9 mouse cellular contexts compared by ENCODE assay signal in the genomic region with DNA sequence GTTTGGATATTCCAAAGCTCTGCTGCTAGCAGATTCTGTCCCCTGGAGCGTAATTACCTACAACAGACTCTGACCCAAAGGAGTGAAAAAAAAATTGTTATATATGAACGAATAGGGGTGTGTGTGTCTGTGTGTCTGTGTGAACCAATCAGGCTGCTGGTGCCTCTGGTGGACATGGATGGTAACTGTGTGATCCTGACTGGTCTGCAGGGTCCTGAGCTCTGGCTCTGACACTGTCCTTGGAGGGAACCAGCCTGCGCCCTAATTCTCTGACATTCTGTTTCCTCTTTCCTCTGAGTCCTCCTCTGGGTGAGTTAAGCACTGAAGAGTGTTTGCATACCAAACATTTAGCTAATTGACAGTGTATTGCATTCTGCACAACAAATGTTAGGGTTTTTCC. TPM values are rescaled to one million over a fixed set of nuclear protein-coding genes. Genes with fewer than 3 reads are reported as not detected.
DNase-seq lines count a peak whose midpoint lies in the region; ATAC-seq and TF ChIP-seq lines count a peak whose summit lies in the region.
"Had no signal": no experiment of that assay in that cellular context is flagged by ENCODE, and none has a peak within 500 bp of the region (broad histone marks: within the 10 kb centered on the region; RNA-seq: fewer than 3 reads in every experiment).

No protein-coding gene starts in this region.

- peak; percentile 26; the same call in 1 of the 2 replicates for TF ChIP-seq CTCF in cerebellum, adult 2 months (IDR thresholded peaks at IDR 0.05; ENCODE audit: borderline replicate concordance, insufficient read depth, low read depth, low read length)
- peak; percentile 14; the same call in 1 of the 2 replicates for TF ChIP-seq CTCF in testis, adult 2 months (IDR thresholded peaks at IDR 0.05; ENCODE audit: control insufficient read depth, insufficient read depth, insufficient replicate concordance, low read depth, low read length)

- H3K27me3 ChIP-seq in cerebellum, adult 2 months (ENCODE audit: control insufficient read depth, insufficient read depth, low read length), result no peaks in the 10 kb centered on the region
- H3K27me3 ChIP-seq in testis, adult 2 months (ENCODE audit: control insufficient read depth, insufficient read depth, low read length), result no peaks in the 10 kb centered on the region
- H3K27me3 ChIP-seq in stomach, embryonic 15.5 days (replicated peaks), result no peaks in the 10 kb centered on the region
- H3K27me3 ChIP-seq: limb, embryonic 12.5 days had no signal

- no peaks in the 10 kb centered on the region for H3K36me3 ChIP-seq in testis, adult 2 months (ENCODE audit: control insufficient read depth, insufficient read depth, low read length)
- no peaks in the 10 kb centered on the region for H3K36me3 ChIP-seq in stomach, embryonic 15.5 days
- H3K36me3 ChIP-seq: limb, embryonic 12.5 days had no signal

- no peak overlapping the region for H3K27ac ChIP-seq in cerebellum, adult 2 months (ENCODE audit: insufficient read depth, low read length)
- no peak overlapping the region for H3K27ac ChIP-seq in testis, adult 2 months (ENCODE audit: control insufficient read depth, insufficient read depth, low read depth, low read length)
- H3K27ac ChIP-seq in stomach, embryonic 15.5 days, result no peak overlapping the region
- H3K27ac ChIP-seq: limb, embryonic 12.5 days had no signal

- no peak overlapping the region for H3K4me3 ChIP-seq in cerebellum, adult 2 months (replicated peaks; ENCODE audit: insufficient read depth, low read depth, low read length)
- H3K4me3 ChIP-seq in testis, adult 2 months (ENCODE audit: control insufficient read depth, low read depth, low read length), result no peak overlapping the region
- H3K4me3 ChIP-seq in stomach, embryonic 15.5 days (replicated peaks), result no peak overlapping the region
- H3K4me3 ChIP-seq: limb, embryonic 12.5 days had no signal

- H3K9me3 ChIP-seq in stomach, embryonic 15.5 days, result no peaks in the 10 kb centered on the region
- H3K9me3 ChIP-seq: limb, embryonic 12.5 days had no signal

- no peak overlapping the region for H3K4me2 ChIP-seq in stomach, embryonic 15.5 days
- H3K4me2 ChIP-seq: limb, embryonic 12.5 days had no signal

- H3K9ac ChIP-seq in stomach, embryonic 15.5 days, result no peak overlapping the region
- H3K9ac ChIP-seq: limb, embryonic 12.5 days had no signal

- DNase-seq in cerebellum, adult 2 months, result no peak
- DNase-seq in cerebellum, postnatal 4 days (ENCODE audit: low spot score in 2 of 2), result no peak
- DNase-seq in testis, postnatal 10 days (ENCODE audit: low spot score), result no peak
- DNase-seq in kidney, postnatal 4 days, result peak; percentile 29 to 46
- no peak for DNase-seq in T-cell, adult 2 months (ENCODE audit: low spot score)
- no peak for DNase-seq in gastrocnemius, postnatal 25 days

- TF ChIP-seq POLR2A in cerebellum, adult 2 months (IDR thresholded peaks at IDR 0.05; ENCODE audit: borderline replicate concordance, insufficient read depth, low read length), result no peak
- no peak for TF ChIP-seq POLR2A in testis, adult 2 months (IDR thresholded peaks at IDR 0.05; ENCODE audit: control insufficient read depth, low read depth, low read length)

- ATAC-seq in stomach, embryonic 15.5 days (ENCODE audit: insufficient read depth, low FRiP score, low read depth), result peak; percentile 75; the same call in 1 of the 2 replicates

- no peaks in the 10 kb centered on the region for H3K4me1 ChIP-seq in cerebellum, adult 2 months (ENCODE audit: control insufficient read depth, insufficient read depth, low read length)
- no peaks in the 10 kb centered on the region for H3K4me1 ChIP-seq in testis, adult 2 months (ENCODE audit: control insufficient read depth, insufficient read depth, low read length)
- no peaks in the 10 kb centered on the region for H3K4me1 ChIP-seq in stomach, embryonic 15.5 days
- H3K4me1 ChIP-seq: limb, embryonic 12.5 days had no signal

- 72% methylated on average over 3 of the region's 3 CpGs for WGBS in cerebellum, adult 2 months
- 63% methylated on average over 3 of the region's 3 CpGs for WGBS in stomach, embryonic 15.5 days

RNA-seq across cellular contexts. Expression of a gene that starts 4.2 kb away (rescaled TPM):
- 0.14 and 0.16 TPM in 2 replicates for polyA plus RNA-seq in cerebellum, adult 2 months (2012; rRNA removed)
- polyA plus RNA-seq in testis, adult 2 months (2012; rRNA removed), result 54.7 and 57.4 TPM in 2 replicates
- 13.2 and 31.5 TPM in 2 replicates for polyA plus RNA-seq in stomach, embryonic 15.5 days (2015; fragmentation: Nextera tagmentation; extraction: Ambion mirVana)
- total RNA-seq in gastrocnemius, postnatal 25 days (2021), result not detected

RNA-seq across cellular contexts. Expression of a gene that starts 28.3 kb away (rescaled TPM):
- 7.7 and 8.1 TPM in 2 replicates for polyA plus RNA-seq in cerebellum, adult 2 months (2012; rRNA removed)
- 12.1 and 12.2 TPM in 2 replicates for polyA plus RNA-seq in testis, adult 2 months (2012; rRNA removed)
- polyA plus RNA-seq in stomach, embryonic 15.5 days (2015; fragmentation: Nextera tagmentation; extraction: Ambion mirVana), result 10.0 and 10.3 TPM in 2 replicates
- 1 to 10 TPM; 2.9 to 3.1 TPM for total RNA-seq in gastrocnemius, postnatal 25 days (2021)

RNA-seq across cellular contexts. Expression of a gene that starts 33.2 kb away (rescaled TPM):
- 44.9 and 51.8 TPM in 2 replicates for polyA plus RNA-seq in cerebellum, adult 2 months (2012; rRNA removed)
- polyA plus RNA-seq in testis, adult 2 months (2012; rRNA removed), result 10.5 and 11.6 TPM in 2 replicates
- 259 and 284 TPM in 2 replicates for polyA plus RNA-seq in stomach, embryonic 15.5 days (2015; fragmentation: Nextera tagmentation; extraction: Ambion mirVana)
- 10 to 100 TPM; 54.1 to 59.9 TPM for total RNA-seq in gastrocnemius, postnatal 25 days (2021)

Comparison
In these comparisons a context has a peak if more than half of its experiments do, and no peak if none do; other contexts are left out.
1. DNase-seq: peak in kidney, postnatal 4 days (2 of 2); none in cerebellum, adult 2 months (0 of 2), cerebellum, postnatal 4 days (0 of 2), testis, postnatal 10 days (single experiment), T-cell, adult 2 months (single experiment) and gastrocnemius, postnatal 25 days (single experiment).
2. RNA of a gene that starts 4.2 kb away (polyA plus RNA-seq): 54.7 to 57.4 TPM in testis, adult 2 months and 13.2 to 31.5 TPM in stomach, embryonic 15.5 days; 0.14 to 0.16 TPM in cerebellum, adult 2 months; every median in the first group is over 10 times any median in the second.